Mouse (Mus musculus) cerebellum, adult 11-12 months (tissue): Measurements from ENCODE around the gene Arid4a.
"Not testable (repeated sequence)": the region's sequence is repeated elsewhere in the genome, so short reads cannot be mapped to it uniquely, and the experiment has no call there.

Source experiments
- DNase-seq: peaks from one replicate; pipeline ENCODE4 v3.0.0; 2022

Gene Arid4a

DNA sequence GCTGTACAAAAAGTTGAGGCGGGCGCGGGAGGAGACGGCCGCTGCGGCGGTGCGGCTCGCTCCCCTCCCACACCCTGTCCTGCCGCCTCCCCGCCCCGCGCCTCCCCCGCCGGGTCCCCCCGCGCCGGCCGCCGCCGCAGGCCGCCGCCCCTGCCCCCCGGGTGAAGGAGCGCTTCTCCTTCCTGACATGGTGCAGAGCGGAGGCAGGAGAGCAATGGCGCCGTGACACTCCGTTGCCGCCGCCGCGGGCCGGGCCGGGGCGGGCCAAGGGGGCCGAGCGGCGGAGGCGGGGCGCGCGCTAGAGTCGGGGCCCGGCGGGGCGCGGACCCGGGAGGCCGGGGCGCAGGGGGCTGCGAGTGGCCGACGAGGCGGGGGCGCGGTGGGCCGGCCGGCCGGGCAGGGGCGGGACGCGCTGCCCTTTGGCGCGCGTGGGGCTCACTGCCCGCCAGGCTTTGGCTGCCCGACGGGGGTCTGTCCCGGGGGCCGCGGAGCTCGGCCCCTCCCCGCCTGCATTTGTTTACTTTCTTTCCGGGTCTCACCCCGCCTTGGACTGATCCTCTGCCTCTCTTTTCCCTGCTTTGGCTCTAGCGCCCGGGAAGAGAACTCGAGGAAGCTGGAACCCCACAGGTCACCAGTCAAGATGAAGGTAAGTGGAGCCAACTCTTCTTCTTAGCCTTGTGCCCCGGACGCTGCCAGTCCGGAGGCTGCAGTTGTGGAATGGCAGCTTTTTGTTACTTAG, 882 bp downstream of the Arid4a start:
- DNase-seq = peak; percentile 56

DNA sequence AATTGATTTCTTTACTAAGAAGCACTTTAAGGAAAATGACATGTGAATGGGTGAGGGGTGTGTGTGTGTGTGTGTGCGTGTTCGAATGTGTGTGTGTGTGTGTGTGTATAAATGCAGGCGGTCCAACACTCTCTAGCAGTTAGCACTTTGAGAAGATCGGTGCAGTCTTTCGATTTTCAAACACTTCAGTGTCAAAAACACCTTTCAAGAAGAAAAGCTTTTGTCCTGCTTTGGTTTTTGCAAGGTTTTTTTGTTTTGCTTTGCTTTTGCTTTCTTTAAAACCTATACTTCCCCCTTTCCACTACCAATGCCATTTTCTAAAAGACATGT, 1.4 kb downstream of the Arid4a start:
- no peak for DNase-seq

DNA sequence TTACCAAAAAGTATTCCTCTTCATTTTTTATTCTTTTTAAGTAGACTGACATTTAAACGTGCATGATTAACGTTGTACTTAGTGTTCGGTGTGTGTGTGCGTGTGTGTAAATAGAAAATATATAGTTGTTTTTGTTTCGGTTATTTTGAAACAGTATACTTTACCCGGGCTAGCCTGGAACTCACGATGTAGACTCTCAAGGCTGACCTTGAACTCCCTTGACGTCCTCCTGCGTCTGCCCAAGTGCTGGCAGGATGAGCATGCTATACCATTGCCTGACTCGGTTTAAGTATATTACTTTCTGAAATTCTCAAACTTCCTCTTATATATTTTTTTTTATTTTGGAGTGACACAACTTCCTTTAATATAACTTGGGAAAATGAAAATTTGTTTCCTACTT, 2.0 kb downstream of the Arid4a start:
- no peak for DNase-seq

DNA sequence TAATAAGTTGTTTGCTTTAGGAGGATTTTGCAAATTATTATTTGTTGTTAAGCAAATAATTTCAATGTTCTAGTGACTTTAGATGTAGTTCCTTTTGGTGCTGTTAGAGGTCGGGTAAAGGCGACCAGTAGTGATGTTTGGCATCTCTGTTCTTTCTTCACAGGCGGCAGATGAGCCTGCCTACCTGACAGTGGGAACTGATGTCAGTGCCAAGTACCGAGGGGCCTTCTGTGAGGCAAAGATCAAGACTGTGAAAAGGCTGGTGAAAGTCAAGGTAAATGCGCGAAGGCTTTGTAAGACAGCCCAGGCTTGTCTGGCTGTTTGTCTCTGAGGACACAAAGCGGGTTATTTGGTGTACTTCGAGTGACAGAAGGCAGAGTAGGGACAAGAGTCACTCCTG, 3.4 kb downstream of the Arid4a start:
- DNase-seq = peak; percentile 18

DNA sequence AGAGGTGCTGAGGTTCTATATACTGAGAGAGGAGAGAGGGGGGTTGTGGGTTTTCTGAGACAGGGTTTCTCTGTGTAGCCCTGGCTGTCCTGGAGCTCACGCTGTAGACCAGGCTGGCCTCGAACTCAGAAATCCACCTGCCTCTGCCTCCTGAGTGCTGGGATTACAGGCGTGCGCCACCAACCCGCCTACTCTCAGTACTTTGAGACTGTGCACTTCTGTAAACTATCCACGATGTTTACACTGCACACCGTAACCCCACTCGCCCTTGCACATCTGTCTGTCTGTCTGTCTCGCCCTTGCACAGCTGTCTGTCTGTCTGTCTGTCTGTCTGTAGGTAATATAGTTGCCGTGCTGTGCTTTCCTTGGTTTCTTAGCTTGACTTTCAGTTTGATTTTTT, 8.6 kb downstream of the Arid4a start:
- no peak for DNase-seq

DNA sequence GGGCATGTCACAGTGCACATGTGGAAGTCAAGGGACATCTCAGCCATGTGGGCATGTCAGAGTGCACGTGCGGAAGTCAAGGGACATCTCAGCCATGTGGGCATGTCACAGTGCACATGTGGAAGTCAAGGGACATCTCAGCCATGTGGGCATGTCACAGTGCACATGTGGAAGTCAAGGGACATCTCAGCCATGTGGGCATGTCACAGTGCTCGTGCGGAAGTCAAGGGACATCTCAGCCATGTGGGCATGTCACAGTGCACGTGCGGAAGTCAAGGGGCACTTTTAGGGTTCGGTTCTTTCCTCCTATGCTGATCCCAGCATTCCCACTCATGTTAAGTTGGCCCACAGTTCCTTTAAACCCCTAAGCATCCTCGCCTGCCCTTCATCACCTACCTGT, 12.5 kb downstream of the Arid4a start:
- DNase-seq = not testable (repeated sequence)

DNA sequence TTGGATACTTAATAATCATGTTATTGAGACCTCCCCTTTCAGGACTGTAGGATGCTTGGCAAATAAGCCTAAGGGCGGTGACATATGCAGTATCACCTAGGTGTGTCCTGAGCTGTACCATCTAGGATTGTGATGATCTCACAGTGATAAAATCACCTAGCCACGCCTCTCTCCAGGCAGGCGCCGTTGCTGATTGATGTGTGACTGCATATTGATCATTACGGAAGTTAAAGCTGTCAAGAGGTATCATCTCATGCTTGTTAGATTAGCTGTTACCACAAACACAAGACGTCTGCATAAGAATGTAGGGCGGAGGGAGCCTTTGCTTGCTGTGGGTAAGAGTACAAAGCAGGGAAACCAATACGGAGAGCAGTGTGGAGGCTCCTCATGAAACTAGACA, 14.5 kb downstream of the Arid4a start:
- no peak for DNase-seq

DNA sequence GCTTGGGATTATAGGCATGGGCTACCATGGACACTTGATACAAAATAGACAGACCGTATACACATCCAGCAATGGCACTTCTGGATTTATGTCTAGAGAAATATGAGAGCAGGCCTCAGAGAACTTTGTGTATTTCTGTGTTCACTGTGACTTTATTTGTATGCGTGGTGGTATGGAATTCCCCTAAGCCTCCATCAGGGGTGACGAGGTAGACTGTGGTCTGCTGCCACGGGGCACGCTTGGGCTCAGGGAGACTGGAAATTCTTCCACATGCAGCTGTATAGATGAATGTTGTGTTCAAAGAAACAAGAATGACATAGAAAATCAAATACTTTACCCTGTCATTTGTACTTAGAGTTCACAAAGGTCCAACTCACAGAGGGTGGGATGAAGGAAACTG, 14.9 kb downstream of the Arid4a start:
- DNase-seq = no peak

DNA sequence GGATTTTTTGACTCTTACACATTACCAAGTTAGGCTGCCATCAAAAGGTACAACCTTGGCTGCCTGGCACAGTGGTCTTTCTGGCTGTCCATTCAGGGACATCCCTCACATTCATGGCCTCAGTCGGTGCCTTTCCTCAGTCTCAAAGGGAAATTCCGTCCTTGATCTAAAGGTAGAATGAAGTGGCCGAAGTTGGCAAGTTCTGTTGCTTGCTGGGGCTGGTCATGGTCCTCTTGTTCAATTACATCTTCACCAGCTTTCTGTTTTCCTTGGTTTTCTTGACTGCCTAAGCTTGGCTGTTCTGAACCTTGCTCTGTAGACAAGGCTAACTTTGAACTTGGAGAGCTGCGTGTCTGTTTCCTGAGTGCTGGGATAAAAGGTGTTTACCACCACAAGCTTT, 20.0 kb downstream of the Arid4a start:
- DNase-seq = no peak

DNA sequence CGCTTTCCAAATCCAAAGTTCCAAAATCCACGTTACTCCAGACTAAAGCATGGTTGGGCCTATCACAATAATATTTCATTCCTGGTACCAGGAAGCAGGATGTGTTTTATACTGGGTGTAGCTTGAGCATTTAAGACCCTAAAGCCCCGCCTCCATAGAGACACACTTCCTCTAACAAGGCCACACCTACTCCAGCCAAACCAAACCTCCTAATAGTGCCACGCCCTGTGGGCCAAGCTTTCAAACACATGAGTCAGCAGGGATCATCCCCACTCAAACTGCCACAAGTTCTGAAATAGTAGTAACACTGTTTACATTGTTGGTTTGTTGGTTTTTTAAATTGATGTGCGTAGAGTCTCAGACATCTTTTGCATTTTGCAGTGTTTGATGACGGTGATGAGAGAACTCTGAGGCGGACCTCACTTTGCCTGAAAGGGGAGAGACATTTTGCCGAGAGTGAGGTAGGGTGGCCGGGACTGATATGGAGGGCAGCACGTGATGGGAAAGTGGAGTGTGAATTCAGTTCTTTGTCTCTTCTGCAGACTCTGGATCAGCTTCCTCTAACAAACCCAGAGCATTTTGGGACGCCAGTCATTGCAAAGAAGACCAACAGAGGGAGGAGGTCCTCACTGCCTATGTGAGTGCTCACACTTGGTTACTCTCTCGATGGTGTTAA, 21.1 kb downstream of the Arid4a start:
- no peak for DNase-seq

DNA sequence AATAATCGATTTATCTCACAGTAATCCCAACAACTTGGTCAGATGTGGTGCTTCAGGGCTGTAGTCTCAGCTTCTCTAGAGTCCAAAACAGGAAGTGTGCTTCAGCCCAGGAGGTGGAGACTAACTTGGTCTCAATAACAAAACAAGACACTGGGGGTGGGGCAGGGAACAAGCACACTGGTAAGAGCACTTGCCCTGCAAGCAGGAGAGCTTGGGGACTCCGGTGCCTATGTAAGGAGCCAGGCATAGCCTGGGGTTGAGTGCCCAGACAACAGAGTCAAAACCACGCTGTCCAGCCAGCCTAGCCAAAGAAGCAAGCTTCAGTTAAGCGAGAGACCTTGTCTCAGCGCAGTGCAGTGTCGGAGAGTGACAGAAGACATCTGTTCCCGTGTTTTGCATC, 24.7 kb downstream of the Arid4a start:
- DNase-seq = no peak

DNA sequence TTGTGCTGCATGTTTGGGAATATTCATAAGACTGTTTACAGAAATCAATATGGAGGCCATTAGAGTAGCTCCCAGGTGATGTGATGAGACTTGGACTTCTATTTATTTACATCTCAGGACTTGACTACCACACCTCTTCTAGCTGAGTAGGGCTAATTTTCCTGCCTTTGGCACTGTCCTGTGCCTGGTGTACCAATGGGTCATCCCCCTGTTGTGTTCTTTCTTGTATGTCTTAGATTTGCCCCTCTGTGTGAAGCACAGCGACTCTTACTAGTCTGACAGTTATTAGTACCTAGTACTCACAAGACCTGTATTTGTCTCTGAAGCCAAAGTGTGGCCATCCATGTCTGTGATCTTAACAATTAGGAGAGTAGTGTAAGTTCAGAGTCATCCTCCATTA, 26.7 kb downstream of the Arid4a start:
- DNase-seq = no peak

DNA sequence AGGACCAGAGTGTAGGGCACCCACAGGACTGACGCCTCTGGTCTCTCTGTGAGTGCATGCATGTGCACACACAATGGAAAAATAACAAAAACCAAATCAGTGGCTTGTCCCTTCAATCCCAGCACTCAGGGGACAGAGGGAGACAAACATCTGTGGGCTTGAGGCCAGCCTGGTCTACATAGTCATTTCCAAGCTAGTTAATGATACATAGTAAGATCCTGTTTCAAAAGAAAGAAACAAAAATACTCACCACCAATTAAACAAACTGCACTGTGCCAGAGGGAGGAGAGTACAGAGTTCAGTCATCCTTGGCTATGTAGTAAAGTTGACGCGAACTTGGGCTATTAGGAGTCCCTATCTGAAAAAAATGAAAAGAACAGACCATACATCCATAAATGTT, 27.8 kb downstream of the Arid4a start:
- no peak for DNase-seq

DNA sequence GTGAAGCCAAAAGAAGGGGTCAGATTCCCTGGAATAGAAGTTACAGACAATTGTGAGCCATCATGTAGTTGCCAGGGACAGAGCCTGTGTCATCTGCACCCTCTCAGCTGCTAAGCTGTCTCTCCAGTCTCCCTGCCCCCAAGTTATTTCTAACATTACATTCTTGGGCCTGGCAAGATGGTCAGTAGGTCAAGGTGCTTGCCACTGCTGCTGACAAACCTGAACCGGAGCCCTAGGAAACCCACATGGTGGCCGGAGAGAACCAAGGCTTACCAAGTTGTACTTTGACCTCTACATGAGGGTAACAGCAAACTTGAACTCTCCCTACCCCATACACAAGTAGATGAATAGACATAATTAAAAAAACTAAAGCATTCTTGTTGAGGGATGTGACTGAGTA, 28.7 kb downstream of the Arid4a start:
- no peak for DNase-seq

DNA sequence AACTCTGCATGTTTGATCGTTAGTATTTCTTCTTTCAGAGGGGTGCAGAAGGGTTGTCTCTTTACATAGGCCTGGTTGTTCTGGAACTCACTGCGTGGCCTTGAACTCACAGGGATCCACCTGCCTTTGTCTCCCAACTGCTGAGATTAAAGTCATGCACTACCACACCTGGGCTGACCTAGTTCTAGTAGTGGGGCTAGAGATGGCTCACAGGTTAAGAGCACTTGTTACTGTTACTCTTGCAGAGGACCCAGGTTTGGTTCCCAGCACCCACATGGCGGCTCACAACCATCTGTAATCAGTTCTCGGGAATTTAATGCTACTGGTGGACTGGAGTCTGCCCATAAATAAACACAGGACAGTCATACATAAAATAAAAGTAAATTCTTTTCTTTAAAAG, 30.7 kb downstream of the Arid4a start:
- DNase-seq = no peak

DNA sequence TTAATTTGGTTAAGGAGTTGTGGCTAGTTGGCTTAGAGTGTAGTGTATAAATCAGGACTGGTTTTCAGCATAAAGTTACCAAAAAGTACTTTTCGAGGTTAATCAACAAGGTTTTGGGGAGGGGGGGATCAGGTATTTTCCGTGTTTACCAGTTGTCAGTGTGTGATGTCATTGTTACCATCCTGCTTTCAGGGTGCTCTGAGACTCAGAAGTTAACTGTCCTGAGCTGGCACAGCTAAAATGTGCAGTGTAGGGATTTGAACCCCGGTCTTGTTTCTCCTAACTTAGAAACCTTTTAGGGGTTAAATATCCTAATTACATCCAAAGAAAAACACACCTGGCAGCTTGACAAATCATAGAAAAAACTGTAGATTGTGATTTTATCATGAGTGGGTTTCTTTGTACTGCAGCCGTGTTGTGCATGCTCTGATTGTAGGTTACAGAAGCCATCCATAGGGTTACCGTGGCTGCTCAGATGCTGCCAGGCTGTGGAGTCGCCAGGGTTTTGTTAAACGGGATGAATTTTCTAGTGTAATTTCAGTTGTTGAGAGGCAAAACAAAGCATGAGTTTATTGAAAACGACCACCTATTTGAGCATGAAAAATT, 31.8 kb downstream of the Arid4a start:
- peak; percentile 24 for DNase-seq

DNA sequence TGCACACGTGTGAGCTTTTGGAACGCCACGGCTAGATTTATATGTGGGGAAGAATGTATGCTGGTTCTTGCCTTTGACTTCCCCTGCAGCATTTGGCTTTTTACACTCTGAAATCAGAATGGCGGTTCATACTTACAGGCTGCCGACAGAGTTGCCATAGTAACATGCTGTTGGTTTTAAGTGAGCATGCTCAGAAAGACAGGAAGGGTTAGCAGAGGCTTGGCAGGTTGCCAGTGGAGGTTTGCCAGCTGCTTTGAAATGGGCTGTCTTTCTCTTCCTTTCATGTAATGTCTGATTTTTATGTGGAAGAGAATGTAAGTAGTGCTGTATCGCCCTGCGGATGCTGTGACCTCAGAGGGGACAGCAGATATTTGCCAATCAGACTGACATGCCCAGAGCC, 32.3 kb downstream of the Arid4a start:
- DNase-seq = peak; percentile 95

DNA sequence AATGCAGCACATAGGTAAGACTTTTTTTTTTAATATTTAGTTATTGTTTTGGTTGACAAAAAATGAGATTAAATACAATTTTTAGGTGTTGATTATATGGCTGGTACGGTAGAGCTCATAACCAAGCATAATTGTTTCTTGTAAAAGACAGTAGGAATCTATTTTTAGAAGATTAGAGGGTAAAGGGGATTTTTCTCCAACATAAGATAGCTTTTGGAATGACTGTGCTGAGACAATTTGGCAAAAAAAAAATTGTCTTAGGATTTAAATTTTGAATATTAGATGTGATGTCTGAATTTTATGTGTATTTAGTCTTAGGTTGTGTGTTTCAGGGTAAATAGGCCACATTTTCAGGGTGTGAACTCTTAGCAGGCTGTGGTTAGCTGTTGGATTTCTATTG, 32.8 kb downstream of the Arid4a start:
- DNase-seq = no peak

DNA sequence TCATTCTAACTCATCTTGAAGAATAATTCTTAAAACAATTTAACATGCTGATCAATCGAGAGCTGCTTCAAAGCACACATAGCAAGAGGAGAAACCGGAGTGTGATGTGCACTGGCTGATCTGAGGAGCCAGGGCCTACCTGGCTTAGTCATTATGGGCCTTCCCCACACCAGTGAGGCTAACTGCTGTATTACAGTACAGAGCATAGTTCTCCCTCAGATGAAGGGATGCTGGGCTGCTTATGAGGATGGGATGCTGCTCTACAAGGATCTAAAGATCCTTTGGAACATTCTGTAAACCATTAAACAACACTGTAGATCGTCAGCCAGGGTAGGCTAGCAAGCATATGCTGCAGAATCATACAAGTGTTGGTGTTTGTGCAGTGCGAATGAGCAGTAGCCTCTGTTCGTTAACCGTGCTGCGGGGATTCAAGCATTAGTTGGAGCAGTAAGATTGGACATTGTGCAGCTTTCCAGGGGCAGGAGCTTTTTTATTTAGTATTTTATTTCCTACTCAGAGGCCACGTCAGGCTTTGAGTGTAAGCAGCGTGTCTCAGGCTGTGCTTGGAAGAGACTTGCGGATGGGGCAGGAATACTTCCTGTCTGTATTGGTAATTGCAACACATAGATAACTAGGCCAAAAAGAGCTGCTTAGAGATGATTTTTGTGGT, 33.9 kb downstream of the Arid4a start:
- DNase-seq = no peak

DNA sequence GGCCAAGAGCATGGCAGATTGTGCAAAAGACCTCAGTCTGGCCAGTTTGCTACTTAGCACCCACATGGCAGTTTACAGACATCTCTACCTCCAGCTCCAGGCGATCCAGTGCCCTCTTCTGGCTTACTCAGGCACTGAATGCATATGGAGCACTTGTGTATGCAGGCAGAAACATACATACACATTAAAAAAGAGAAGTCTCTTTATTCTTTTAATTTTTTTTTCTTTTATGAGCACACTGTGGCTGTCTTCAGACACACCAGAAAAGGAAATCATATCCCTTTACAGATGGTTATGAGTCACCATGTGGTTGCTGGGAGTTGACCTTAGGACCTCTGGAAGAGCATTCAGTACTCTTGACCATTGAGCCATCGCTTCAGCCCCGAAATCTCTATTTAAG, 35.3 kb downstream of the Arid4a start:
- DNase-seq = peak; percentile 35

DNA sequence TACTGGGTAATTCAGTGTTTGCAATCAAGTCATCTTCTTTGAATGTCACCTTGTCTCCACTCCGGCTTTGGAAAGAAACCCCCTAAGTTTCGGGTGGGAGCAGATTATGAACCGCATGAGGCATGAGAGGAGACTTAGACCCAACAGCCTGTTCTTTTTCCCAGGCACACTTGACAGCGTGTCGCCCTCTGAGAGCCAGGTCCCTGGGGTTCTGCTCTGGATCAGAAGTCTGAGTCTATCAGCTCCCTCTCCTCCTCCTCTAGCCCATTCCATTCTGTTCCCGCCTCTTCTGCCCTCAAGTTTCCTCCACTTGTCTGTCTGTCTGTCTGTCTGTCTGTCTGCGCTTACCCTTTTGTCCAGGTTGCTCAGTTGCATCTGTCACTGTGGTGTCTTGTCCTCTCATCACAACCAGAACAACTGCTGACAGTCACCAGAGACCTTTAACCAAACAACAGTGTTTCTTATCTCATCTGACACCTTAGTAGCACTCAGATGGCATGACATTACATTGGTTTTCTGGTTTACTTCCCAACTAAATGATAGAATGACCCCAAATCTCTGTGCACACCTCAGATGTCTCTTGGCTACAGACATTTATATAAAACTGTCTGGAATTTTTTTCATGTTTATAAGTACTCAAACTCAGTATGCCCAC, 36.7 kb downstream of the Arid4a start:
- DNase-seq = peak; percentile 32

DNA sequence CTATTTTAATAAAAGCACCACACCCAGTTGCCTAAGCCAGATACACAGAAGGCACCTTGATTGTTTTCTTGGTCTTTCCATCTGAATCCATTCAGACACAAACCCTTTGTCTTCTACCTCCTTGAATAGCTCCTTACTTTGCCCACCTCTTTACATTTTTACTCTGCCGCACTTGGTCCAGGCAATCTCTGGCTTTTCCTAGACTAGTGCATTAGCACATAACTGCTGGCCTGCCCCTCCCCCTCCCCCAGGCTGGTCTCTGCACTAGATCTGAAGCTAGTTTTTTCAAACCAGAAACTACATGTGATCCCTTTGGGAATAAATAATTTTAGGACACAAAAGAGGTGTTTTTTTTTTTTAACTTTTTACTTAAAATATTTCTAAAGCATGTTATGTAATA, 37.2 kb downstream of the Arid4a start:
- DNase-seq = no peak

DNA sequence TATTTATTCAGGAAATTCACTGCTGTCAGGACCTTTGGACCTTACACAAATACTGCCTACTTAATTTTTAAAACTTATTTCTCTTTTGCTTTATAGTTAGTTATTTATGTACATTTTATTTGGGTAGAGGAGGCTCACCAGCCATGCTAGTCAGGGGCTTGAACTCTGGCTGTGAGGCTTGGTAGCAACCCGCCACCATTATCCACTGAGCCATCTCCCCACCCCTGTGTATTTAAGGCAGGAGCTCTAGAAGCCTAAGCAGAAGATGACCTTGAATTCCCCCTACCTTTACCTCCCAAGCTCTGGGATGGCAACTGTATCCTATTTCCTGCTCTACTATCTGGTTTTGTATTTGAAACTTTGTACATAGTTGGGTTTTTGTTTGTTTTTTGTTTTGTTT, 37.7 kb downstream of the Arid4a start:
- DNase-seq = no peak

DNA sequence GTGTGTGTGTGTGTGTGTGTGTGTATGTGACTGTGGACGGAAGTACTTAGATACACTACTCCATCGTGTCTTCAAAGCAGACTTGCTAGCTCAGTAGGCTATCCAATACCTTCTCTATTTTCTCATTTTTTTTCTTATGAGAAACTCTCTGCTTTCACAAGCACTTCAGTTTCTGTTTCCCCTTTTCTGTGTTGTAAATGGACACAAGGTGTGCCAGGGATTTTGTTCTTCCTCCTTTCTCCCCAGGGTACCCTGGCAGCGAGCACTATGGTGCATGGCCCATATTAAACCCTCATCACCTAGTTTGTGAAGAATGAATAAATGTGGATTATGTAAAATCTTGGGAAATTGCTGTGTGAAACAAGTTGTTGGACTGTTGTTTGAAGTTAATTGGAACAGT, 39.7 kb downstream of the Arid4a start:
- DNase-seq = no peak
